Mouse (Mus musculus): ENCODE results near the gene Tmem132d. TPM values are rescaled to one million over a fixed set of nuclear protein-coding genes. Genes with fewer than 3 reads are reported as not detected.
"Not testable (repeated sequence)": the region's sequence is repeated elsewhere in the genome, so short reads cannot be mapped to it uniquely, and the experiment has no call there.

Gene Tmem132d
- total RNA-seq, 2 experiments from 2014 or later: 0.14 TPM; not detected in 1

DNA sequence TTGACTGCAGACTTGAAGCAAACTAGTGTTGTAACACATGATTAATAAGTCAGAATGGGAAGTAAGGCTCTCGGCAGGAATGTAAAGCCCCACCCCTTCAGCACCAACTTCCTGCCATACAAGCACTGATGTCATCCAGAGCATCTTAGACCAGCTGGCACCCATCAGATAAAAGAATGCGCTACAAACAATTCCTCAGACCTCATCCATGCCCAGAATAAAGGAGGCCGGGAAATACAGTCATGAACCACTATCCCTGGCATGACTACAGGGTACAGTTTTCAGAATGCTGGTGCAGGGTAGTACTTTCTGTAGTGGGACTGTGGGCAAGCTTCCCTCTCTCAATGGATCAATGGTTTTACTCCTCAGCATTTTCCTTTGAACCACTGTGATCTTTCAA, 310.2 kb downstream of the Tmem132d start:
- no peak for DNase-seq (ENCODE audit: low spot score)
- intact Hi-C loops (cut with DNase I): no loop called here

DNA sequence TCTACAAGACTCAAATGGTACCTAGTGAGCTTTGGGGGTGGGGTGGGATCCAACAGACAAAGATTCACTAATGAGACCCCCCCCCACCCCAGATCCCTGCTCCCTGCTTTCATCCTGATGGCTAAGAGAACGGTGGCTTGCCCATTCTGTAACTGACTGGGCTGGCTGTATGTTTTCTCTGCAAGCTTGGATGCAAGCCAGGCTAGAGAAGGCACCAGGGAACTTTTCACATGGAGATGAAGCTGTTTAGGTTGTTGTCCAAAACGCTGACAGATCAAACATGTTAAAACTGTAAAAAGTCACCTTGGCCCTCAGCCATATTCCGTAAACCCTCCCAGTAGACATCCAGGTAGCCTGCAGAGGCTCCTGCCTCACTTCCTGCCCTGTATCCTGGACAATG, 313.7 kb downstream of the Tmem132d start:
- intact Hi-C loops (cut with DNase I): no loop called here
- no peak for DNase-seq (ENCODE audit: low spot score)

DNA sequence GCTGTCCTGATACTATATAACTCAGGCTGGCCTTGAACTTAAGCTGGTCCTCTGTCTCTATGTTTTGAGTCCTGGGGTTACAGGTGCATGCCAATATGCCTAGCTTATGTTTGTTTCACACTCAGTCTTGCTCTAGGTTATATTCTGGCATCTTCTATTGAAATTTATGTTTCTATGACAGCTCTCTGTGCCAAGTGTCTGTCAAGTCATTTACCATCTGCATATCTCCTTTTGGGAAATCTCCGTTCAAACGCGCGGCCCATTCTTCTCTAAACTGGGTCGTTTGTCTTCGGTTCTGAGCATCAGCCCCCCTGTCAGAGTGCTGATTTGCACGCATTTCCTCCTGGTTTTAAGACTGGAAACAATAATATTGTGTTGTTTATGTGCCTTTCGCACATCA, 319.8 kb downstream of the Tmem132d start:
- DNase-seq (ENCODE audit: low spot score): no peak
- intact Hi-C loops (cut with DNase I): no loop called here

DNA sequence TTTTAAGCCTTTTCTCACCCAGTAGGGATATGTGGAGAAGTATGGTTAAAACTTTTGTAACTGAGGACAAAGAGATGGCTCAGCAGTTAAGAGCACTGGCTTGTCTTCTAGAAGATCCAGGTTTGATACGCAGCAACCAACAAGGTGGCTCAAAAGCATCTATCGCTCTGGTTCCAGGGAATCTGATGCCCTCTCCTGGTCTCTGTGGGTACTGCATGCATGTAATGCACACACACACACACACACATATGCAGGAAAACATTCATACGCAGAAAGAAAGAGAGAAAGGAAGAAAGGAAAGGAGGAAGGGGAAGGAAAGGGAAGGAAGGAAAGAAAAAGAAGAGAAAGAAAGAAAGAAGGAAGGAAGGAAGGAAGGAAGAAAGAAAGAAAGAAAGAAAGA, 320.4 kb downstream of the Tmem132d start:
- no peak for DNase-seq (ENCODE audit: low spot score)
- intact Hi-C loops (cut with DNase I): no loop called here

DNA sequence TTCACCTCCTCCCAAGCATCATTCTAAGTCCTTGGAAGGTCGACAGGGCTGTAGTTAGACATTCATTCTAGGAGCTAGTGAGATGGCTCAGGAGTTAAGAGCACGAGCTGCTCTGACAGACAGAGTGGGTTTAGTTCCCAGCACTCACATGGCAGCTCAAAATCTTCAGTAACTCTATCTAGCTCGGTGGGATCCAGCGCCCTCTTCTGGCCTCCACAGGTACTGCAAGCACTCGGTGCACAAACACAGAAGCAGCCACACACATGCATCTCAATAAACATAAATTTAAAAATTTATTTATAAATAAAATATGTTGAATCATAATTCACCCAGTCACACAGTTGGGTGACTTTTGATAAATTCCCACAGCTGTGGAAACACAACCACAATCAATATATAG, 321.2 kb downstream of the Tmem132d start:
- intact Hi-C loops (cut with DNase I): no loop called here
- no peak for DNase-seq (ENCODE audit: low spot score)

DNA sequence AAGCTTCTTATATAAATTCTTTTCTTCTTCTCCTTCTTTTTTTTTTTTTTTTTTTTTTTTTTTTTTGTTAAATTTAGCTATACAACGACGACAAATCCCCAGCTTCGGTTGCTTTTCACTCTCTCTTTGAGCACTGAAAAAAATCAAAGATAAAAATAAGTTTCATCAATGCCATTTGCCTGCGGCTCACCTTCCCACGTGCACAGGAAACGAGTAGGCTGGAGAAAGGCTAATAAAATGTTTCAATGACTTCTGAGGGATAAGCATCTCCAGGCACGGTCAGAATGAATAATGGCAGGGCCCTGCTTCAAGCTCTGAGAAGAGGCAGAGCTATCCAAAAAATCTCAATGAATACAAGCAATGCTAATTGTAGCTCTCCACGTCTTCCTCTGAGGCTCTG, 330.3 kb downstream of the Tmem132d start:
- intact Hi-C loops (cut with DNase I): no loop called here
- DNase-seq (ENCODE audit: low spot score): no peak

DNA sequence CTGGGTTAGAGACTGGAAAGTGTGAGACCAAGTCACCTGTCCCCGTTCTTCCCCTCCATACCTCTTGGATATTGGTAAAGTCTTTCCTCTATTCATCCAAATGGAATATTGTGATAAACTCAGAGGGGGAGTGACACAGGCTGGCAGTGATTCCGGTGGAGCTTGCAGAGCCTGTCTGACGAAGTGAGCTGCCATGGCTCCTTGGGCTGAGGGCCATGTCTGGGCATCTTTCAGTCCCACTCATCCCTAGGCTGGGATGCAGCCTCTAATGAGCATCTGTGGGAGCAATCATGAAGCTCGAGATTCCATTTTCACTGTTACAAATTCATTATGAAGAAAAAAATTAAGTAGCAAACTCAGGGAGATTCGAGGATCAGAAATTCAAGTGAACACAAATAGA, 332.5 kb downstream of the Tmem132d start:
- DNase-seq (ENCODE audit: low spot score): no peak
- intact Hi-C loops (cut with DNase I): no loop called here

DNA sequence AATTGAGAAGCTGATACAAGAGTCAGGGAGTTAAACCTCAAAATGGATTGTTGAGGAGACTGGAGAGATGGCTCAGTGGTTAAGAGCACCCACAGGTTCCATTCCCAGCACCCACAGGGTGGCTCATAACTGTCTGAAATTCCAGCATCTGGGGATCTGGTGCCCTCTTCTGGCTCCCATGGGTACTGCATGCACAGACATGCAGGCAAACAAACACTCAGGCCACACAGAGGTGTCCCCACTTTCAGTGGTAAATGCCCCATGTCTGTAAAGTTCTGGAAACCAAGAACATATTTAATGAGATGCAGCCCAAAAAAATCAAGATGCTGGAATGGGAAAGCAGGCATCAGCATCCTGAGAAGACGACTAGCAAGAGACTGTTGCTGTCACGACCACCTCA, 333.4 kb downstream of the Tmem132d start:
- no peak for DNase-seq (ENCODE audit: low spot score)
- intact Hi-C loops (cut with DNase I): no loop called here

DNA sequence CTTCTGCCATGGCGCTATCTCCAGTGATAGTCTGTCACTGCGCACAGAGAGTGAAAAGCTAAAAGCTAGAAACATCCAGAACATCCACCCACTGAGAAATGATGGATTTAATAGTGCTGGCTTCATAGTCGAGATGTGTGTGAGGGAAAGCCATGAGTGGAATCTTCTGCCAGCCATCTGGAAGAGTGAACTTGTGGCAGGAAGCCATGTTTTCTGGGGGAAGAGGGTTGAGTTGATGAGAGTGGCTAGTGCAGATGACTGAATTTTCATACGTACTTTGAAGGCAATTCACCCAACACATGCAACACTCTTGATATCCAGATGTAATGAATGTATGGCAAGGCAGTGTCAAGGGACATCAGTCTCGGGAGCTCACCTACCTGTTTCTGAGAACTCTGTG, 342.3 kb downstream of the Tmem132d start:
- intact Hi-C loops (cut with DNase I): no loop called here
- no peak for DNase-seq (ENCODE audit: low spot score)

DNA sequence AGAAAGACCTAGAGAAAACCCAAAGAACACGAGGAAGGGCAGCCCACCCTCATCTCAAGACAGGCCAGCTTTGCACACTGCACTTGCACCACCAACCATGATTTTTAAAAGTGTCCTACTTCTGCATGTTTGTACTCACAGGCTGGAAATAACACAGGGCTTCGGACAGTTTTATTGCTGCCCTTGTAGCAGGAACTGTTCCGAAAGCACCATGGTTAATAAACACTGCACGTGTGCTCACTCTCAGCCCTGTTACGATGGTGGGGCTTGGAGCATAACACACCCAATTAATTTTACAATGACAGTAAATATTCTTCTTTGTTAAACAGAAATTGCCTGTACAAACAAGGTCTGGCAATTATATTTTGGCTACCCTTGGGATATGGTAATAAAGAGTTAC, 357.4 kb downstream of the Tmem132d start:
- DNase-seq (ENCODE audit: low spot score): no peak
- intact Hi-C loops (cut with DNase I): no loop called here

DNA sequence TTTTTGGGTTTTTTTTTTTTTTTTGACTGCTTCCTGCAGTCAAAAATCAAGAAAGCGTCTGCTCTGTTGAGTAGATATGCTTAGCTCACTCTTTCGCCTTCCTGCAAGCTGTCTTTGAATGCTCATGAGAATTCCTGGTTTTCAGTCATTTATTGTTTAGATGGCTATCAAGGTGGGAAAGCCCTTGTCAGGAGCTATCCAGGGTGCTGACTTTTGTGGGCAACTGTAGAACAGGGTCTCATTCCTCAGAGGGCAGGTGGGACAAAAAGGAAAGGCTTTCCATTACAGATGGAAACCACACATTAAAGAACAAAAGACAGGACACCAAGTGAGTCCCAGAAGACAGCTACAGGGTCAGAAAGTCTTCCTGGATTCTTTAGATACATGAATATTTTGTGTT, 360.3 kb downstream of the Tmem132d start:
- no peak for DNase-seq (ENCODE audit: low spot score)
- intact Hi-C loops (cut with DNase I): no loop called here

DNA sequence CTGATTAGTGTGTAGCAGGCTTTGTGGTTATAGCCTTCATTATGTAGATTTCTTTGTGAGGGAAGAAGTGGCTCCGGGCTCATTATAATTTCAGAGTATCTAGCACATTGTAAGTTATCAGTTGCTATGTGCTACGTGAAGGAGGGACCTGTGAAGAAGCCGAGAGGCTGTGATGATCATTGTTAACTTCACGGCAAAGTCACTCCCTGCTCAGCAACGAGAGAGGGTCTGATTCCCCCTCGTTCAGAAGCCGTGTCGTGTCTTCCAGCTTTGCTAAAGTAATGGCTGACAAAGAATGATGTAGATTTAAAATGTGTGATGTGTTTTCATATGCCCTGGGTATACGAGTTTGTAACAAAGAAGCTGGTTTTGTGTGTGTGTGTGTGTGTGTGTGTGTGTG, 391.1 kb downstream of the Tmem132d start:
- no peak for DNase-seq (ENCODE audit: low spot score)

DNA sequence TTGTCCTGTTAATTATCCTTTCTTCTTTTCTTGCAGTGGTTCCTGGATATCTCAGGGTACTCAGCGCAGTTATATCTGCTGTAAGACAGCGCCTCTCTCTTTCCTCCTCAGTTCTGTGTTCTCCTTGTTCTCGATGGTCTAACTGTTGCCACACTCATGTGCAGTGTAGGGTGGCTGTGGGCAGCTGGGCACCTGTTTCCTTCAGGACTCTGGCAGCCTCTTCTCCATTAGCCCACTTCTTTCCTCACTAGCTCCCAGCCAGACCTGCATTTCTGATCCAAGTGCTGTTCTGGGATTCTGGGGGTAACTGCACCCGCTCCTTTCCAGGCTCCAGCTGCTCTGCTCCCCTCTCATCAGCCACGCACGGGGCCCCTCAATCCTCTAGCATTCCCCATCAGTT, 392.8 kb downstream of the Tmem132d start:
- intact Hi-C loops (cut with DNase I): no loop called here
- no peak for DNase-seq (ENCODE audit: low spot score)

More for the DNA sequence above, 391.1 kb downstream of the Tmem132d start:
- intact Hi-C loops (cut with DNase I): no loop called here

DNA sequence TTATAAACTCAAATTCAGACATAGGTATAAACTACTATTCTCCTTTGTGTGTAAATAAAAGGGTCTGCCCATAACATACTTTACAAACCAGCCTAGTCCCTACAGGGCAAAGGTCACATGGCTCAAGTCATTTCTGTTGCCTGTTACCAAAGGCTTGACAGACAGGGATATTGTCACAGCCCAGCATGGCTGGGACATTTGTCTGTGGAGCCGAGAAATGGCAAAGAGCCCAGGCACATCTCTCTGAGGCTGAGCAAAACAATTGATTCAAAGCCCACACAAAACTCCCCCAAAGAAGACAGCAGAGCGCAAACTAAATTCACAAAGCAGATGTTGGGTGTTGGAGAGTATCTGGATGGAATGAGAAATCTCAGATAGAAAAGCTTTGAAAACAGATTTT, 405.8 kb downstream of the Tmem132d start:
- intact Hi-C loops (cut with DNase I): no loop called here
- no peak for DNase-seq (ENCODE audit: low spot score)

DNA sequence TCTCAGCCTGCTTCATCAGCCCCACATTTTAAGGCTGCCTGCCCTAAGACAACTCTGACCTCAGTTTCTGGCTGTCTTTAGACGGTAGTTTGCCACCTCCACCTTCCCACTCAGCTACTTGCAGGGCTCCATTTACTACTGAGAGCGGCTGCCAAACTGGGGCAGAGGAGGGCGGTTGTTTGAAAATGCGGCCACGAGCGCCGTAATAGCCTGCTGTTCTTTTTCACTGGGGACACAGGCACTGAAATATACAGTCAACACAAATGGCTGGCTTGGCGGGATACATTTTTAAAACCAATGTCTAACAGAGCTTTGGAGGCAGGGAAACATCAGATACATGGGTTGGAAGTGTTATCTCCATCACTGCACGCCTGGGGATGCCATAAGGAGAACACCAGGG, 428.2 kb downstream of the Tmem132d start:
- intact Hi-C loops (cut with DNase I): no loop called here
- no peak for DNase-seq (ENCODE audit: low spot score)

DNA sequence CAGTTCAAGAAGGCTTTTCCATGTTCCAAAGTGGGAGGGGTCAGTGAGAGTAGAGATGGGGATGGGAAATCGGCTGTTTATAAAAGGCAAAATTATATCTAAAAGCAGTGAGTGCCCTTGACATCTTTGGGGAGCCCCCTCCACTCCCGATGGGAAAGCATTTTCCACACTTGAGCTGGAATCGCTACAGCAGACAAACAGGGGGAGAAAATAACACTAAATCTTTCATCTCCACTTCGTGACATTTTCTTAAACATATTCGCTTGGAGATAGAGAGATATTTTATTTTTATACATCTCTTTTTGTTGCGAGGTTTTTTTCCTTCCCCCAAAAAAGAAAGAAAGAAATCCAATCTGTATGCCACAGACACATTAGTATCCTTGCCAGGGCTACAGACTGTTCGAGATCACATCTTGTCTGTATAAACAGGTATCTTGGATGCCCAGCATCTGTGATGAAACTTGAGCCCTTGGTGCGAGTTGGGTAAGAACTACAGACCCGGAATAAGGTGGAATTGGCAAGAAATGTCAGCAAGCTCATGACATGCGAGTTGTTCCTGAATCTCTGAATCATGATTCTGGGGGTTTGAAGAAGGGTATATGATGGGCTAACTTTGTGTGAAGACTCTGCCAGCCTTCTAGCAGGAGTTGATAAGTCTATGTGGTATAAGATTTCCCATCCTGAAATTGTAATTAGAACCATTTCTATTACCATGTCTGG, 436.2 kb downstream of the Tmem132d start:
- intact Hi-C loops (cut with DNase I): no loop called here
- no peak for DNase-seq (ENCODE audit: low spot score)

DNA sequence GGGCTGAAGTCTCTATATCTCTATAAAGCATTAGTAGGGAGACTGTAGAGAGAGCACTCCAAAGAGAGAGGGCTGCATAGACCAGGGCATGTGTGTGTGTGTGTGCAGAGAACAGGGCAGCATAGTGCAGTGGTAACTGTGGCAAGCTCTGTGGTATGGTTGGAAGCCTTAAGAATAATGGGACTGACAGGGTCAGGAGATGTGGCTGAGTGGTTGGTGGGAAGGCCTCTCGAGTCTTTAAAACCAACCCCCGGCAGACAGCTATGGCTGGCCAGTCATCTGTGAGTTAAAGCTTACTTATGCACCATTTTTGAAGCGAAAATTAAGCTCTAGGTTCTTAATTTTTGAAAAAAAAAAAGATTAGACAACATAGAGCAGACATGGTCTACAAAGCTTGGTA, 439.4 kb downstream of the Tmem132d start:
- intact Hi-C loops (cut with DNase I): no loop called here

DNA sequence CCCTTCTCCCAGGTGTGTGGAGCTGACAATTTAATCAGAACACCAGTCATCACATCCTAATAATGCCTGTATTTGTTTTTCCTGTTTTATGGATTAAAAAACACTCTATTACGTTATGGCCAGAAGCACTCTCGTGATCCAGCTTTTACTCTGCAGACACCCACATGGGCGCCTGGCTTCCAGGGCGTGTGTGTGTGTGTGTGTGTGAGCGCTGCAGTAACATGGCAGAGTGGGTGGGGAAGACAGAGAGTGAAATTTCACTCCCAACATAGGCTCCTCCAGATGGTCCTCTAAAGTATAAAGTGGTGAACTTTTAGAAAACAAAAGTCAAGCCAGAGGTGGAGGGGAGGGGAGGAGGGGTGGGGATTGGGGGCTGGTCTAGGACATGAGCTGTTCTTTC, 442.1 kb downstream of the Tmem132d start:
- no peak for DNase-seq (ENCODE audit: low spot score)
- intact Hi-C loops (cut with DNase I): no loop called here

More for the DNA sequence above, 439.4 kb downstream of the Tmem132d start:
- no peak for DNase-seq (ENCODE audit: low spot score)

DNA sequence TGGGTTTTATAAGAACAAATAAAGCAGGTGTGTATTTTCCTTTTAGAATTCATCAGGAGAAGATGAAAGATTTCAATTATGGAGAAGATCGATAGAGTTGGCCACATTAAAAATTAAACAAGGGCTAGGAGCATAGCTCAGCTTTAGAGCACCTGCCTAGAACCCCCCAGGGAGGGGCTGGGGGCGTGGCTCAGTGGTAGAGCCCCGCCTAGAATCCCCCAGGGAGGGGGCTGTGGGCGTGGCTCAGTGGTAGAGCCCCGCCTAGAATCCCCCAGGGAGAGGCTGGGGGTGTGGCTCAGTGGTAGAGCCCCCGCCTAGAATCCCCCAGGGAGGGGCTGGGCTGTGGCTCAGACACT, 452.9 kb downstream of the Tmem132d start:
- intact Hi-C loops (cut with DNase I); DNase-seq (ENCODE audit: low spot score): not testable (repeated sequence)

DNA sequence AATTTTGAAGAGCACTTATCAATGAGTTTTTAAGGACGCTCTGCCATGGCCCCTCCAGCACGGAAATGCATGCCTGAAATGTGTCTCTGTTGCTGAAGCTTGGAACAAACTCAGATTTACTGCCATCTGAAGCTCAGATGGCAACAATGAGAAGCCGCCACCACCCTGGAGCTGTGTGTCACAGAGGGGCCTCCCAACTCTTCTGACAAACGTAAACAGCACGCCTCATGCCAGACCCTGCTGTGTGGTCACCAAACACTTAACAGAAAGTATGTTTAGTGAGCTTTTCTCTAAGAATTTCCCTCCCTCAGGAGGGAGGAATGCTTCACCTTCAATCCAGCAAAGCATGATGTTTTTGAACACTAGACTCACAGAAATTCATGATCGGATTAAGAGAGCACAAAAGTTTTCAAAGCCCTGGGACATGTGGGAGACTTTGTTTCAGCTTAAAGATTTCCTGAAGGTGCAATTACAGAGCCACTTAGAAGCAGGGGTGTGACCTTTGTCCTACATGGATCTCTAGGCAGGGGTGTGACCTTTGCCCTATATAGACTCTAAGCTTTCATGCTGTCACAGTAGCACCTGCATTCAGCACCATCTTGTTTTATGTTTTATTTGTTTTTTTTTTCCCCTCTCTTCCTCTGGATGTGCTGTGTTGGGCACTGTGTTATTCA, 453.4 kb downstream of the Tmem132d start:
- DNase-seq (ENCODE audit: low spot score): no peak
- intact Hi-C loops (cut with DNase I): no loop called here

DNA sequence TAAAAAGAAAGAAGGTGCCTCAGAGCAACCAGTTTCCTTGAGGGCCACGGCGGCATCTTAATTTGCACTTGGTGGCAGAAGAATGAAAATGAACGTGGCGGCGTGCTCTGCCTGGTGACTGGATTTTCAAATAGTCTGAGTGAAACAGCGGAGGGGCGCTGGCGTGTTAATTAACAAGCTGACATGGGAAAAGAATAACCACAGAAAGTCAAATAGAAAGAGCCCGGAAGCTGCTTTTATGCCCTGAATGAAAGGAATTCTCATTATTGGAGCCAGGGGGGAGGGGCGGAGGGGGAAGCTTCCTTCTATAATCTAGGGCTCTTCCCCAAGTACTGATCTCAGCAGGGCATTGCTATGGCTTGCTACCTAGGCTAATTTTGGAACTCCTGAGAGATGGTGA, 456.2 kb downstream of the Tmem132d start:
- intact Hi-C loops (cut with DNase I): no loop called here
- DNase-seq (ENCODE audit: low spot score): no peak

DNA sequence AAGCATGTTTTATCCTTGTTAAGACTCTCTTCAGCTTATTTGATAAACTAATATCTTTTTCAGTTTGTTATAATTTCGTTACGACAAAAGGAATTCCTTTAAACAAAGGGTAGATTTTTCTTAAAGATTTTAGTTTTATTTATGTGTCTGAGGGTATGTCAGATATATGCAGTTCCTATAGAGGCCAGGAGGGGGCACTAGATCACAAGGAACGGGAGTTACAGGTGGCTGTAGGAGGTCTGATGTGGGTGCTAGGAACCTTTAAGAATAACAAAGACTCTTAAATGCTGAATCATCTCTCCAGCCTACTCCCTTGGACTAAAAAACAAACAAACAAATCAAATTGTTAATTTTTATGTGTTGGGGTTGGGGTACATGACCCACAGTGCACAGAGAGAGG, 467.2 kb downstream of the Tmem132d start:
- DNase-seq (ENCODE audit: low spot score): no peak
- intact Hi-C loops (cut with DNase I): no loop called here

Measured in heart, postnatal 25 days (tissue).